Mouse (Mus musculus) cerebellum, adult 9-11 months (tissue): ENCODE data around the gene Catsperz.

Experiments
- DNase-seq: peaks from one replicate; pipeline ENCODE4 v3.0.0; 2022

Catsperz gene

DNA sequence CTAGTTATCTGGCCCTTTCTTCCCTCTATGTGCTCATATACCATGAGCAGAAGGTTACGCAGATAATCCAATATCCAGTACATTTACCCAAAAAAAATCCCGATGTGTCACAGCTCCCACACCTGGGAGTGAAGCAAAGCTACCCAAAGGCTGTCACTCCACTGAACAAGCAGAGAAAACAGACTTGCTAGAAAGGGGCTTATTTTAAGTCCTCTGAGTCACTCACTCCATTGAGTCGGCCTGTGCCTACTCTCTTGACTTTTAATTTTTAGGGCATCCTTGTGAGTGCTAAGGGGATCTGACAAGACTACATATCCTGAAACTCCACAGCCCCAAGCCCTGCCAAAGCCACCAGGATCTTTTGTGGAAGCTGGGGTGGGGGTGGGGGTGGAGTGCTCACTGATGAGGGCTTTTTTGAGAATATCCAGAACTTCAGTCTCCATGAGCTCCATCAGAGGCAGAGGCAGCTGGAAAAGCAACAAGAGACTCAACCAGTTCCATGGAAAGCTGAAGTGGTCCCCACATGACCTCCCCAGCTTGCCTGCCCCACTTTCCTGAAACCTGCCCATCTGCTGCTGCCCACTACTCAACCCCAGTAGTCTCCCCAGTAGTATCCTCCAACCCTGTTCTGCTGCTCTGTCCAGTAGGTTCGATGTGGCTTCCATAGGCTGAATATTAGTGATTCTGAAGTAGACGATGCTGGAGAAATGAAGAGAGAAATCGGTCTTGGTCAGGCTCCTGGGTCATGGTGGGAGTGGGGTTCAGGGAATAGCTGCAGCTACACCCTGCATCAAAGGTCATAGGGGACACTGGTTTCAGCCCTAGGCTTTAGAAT lies 2.1 kb downstream of the Catsperz start:
- peak; percentile 57 for DNase-seq

DNA sequence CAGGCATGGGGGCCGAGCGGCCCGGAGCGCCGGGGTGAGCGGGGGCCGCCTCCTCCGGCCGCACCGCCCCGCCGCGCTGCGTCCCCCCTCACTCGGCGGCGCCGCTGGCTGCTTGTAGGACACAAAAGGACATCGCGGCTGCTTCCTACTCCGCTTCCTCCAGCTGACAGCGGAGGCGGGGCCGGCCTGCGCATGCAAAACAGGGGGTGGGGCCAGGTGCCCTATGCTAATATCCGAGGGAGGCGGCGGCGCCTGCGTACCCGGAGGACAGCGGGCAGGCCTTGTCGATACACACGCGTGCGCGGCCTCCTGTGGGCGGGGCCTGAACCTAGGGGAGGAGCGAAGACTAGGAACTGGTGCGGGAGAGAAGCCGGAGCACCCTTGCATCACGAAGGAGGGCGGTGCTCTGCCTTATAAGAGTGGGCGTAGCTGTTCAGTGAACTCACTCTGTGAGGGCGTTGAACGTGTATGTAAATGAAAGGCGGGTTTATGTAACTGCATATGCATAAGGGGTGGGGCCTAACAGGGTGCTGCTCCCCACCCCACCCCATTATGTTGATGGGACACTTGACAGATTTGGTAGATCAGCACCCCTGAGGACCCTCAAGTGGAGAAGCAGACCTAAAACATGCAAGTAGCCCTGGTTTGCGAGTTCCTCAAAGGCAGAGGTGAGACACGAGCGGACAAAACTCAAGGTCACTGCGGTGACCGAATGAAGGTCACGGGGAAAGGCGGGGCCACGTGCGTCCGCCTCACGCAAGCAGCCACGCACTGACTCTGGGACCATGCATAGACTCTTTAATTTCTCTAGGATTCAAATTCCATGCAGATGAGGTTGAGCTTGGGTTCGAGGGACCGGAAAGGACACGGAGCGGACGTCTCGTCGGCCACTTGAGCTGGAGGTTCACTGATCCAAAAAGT lies 3.3 kb downstream of the Catsperz start, which contains the start of gene Esrra:
Gene Esrra, minus strand, starts transcription at position 167 of the 921 bp plus-strand sequence.
- DNase-seq = peak; percentile 100

DNA sequence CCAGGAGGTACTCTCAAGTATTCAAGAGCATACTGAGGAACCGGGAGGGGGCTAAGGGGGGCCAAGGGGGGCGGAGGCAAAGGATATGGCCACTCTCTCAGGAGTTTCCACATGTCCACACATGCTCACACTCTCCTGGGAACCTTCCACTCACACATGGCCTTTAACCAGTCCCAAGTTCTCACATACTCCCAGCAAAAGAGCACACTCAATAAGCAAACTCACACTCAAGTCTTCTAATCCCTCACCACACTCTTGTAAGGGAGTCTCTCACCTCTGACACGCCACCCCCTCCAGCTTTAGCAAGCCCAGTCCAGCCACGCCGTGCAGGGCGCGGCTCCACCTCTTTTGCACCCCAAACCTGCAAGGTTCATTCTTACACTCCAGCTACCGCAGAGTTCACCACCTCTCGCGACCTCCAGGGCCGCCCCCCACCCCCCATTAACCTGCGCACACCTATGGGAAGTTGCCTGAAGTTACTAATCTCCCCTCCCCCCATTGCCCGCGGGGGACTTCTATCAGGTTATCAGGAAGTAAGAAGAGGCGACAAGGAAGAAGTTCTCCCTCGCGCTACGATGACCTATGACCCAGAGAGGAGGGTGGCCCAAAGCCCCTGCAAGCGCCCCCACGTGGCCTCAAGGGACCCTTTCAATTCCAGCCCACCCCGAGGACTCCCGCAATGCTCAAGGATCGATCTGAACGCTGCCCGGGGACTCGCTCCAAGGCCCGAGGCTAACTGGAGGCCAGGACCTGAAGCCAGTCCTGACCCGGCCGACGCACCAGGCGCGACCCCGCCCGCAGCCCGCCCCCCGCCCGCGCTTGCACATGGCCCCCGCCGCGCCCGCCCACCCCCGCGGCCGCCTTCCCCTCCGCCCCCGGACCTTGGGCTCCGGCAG lies 4.2 kb downstream of the Catsperz start:
- DNase-seq = peak; percentile 88

DNA sequence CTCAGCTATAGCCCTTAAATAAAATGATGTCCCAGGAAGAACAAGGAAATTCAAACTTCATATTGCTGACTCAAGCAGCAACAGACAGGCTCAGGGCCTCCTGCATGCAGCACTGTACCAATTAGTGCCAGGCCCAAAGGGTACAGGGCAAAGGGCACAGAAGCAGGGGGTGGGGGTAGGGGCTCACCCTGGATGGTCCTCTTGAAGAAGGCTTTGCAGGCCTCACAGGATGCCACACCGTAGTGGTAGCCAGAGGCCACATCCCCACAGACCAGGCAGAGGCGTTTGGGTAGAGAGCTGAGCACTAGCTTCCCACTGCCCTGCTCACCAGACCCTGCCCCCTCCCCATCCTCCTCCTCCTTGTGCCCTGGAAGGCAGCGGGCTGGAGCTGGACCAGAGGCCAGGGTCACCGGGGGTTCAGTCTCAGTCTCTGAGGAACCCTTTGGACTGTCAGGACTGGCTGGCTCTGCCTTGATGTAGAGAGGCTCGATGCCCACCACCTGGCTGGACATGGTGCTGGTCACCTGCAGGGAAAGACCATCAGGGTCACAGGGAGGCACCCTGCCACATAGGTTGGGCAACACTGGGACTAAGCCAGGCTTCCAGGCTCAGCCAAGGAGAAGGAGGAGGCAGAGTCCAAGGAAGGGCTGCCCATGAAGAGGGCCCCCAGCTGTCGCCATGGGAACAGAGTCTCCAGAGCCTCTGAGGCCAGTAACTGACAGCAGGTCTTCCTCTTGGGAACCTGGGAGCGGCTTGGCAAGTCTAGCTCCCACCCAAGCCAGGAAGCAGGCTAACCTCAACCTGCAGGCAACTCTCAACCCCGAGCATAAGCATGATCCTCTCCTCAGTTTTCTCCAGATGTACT lies 5.1 kb downstream of the Catsperz start:
- DNase-seq = peak; percentile 85

DNA sequence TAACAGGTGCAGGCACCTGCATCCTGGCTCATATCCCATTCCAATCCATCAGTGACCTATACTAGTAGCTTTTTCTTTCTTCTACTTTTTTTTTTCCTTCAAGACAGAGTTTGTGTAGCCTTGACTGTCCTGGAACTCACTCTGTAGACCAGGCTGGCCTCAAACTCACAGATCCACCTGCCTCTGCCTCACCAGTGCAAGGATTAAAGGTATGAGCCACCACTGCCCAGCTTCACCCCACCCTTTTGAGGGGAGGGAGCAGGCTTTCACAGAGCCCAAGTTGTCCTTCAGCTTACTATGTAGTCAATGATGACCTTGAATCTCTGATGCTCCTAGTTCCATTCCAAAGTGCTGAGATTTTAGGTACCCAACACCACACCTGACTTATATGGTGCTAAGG lies 5.7 kb downstream of the Catsperz start:
- peak; percentile 48 for DNase-seq

DNA sequence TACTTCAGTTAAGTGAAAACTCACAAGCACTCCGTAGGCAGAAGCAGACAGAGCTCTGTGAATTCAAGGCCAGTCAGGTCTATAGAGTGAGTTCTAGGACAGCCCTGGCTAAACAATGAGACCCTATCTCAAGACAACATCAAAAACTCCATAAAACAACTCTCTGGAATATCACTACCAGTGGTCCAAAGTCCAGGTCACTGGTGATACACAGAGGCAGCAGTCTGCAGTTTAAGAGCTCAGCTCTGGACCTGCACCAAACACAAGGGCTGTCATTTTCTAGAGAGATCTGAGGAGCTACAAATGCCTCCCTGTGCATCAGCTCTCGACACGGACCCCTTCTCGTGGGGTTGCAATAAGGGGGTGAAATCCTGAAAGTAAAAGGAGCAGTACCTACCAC lies 6.9 kb downstream of the Catsperz start:
- DNase-seq = peak; percentile 20

DNA sequence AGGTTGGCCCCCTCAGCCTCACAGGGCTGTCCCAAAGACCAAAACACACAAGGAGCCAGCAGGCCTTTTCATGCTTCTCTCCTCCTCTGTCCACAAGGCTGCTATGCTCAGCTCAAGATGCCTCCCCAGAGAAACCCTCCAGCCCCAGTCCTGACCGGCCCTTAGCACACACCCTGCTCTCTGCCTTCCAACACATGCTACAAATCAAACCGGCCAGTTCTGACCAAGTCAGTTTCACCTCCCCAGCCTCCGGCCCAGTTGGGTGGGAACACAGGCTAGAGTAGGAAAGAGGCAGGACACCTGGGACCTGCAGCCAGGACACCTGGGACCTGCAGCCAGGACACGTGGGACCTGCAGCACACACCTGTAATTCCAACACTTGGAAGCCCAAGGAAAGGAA lies 8.7 kb downstream of the Catsperz start:
- DNase-seq = no peak

DNA sequence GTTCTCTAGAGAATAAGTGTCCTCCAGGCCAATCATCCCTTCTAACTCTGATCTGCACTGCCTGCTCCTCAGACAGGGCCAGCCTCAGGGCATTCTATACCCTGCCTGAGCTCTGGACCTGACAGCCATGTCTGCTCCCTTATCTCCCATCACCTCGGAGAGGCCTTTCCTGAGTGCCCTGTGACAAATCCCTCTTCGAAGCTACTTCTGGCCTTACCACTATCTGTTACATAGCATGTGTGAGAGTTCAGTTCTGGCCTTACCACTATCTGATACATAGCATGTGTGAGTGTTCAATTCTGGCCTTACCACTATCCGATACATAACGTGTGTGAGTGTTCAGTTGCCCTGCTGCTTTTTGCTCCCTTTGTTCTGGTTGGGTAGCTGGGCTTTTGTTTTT lies 9.9 kb downstream of the Catsperz start:
- no peak for DNase-seq

DNA sequence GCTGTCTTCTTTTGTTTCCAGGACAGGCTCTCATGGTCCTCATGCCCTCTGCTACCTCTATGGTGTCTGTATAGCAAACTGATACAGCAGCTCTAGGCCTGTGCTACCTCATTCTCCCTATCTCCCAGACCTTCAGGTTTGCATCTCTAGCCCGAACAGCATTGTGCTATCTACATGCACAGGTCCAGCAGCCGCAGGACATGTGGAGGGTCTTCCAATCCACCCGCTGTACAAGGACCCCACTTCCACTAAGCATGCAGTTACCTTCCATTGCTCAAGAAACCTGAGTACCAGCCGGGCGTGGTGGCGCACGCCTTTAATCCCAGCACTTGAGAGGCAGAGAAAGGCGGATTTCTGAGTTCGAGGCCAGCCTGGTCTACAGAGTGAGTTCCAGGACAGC lies 10.6 kb downstream of the Catsperz start:
- DNase-seq = no peak

DNA sequence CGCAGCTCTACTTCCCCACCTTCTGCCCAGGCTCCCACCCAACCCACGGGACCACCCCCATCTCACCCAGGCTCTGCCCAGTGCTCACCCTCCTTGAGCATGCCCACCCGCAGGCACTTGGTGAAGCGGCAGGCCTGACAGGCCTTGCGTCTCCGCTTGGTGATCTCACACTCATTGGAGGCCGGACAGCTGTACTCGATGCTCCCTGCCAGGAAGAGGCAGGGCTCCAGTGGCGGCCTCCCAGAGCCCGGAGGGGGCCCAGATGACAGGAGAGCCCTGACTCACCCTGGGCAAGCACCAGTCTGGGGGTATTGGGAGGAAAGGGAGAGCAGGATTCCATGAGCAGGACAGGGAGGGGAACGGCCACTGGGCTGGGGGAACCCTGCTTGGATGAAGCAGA lies 11.2 kb downstream of the Catsperz start:
- DNase-seq = peak; percentile 46

DNA sequence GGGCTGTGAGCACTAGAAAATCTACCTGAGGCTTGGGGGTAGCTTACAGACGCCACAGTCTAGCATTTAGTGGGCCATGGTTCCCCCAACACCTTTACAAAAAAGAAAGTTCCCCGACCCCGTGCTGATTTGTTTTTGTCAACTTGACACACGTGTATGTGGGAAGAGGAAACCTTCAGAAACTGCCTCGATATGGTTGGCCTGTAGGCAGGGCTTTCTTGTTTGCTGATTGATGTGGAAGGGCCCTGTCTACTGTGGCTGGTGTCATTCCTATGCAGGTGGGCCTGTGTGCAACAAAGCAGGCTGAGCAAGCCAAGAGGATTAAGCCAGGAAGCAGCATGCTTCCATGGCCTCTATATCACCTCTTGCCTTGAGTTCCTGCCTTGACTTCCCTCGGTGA lies 12.1 kb downstream of the Catsperz start:
- DNase-seq = no peak

DNA sequence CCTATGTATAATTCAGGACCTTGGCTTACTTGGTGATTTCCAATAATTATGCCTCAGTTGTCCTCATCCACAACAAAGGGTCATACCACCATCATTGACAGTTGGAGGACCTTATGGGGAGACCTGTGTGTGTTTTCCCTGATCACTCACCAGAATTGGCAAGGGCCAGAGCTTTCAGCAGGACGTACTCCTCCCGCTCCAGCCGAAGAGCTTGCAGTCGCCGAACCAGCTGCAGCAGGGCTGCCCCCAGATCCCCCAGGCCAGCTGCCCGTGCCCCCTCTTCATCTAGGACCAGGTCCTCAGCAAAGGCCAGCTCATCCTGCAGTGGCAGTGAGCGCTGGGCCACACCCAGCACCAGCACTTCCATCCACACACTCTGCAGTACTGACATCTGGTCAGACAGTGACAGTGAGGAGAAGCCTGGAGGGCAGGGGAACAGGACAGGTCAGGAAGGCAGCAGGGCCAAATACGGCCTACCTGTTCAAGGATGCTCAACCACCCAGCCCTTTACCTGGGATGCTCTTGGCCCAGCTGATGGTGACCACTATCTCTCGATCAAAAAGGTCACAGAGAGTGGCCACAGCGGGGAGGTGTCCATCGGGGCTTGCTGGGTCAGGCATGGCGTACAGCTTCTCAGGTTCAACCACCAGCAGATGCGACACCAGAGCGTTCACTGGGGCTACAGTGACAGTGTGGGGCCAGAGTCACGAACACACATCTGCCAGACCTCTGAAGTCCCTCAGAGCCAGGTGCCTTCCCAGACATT lies 12.8 kb downstream of the Catsperz start:
- peak; percentile 48 for DNase-seq

DNA sequence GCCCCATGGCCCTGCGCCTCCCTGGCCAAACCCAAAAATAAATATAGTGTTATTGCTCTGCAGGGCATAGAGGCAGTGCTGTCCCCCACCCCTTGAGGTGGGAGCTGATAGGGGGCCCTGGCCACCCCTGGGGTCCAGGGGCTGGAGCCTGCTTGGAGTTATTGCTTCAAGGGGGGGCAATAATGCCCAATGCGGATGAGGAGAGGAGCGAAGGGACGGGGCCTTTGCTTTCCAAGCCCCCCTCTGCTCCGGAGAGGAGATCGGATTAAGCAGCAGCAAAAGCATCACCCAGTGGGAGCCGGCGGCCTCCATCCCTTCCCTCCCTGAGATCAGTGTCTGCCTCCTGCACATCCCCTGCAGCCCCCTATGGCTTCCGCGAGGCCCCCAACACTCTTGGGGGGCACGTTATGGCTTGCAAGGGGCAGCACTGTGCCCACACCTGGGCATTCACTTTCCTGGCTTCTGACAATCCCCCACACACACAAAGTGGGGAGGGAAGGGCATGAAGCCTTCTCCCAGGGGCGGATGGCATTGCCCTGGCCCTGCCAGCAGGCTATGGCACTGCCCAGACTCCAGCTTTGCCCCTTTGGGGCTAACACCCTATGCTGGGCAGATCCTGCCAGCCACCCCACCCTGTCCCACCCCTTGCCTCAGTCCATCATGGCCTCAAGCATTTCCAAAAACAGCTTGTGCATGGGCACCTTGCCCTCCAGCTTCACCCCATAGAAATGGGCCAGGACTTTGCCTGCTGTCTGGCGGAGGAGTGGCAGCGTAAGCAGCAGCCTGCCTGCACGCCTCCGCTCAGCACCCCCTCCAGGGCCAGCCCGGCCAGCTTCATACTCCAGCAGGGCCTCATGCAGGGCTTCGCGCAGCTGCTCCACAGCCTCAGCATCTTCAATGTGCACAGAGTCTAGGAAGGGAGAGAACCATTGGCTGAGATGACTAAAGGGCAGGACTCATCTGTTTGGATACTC lies 13.8 kb downstream of the Catsperz start:
- DNase-seq = peak; percentile 66

DNA sequence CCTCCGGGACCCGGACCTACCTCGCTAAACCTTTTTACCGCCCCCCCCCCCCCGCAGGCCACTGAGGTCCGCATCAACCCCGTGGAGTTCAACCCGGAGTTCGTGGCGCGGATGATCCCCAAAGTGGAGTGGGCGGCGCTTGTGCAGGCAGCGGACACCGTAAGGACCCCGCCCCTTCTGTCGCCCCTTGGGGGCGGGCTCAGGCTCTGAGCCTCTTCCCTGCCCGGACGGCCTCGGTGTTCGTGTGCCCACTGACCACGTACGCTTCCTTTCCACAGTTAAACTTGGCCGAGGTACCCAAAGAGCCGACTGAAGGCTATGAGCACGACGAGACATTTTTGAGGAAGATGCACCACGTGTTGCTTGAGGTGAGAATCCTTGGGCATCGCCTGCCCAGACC lies 14.9 kb downstream of the Catsperz start:
- DNase-seq = peak; percentile 80

DNA sequence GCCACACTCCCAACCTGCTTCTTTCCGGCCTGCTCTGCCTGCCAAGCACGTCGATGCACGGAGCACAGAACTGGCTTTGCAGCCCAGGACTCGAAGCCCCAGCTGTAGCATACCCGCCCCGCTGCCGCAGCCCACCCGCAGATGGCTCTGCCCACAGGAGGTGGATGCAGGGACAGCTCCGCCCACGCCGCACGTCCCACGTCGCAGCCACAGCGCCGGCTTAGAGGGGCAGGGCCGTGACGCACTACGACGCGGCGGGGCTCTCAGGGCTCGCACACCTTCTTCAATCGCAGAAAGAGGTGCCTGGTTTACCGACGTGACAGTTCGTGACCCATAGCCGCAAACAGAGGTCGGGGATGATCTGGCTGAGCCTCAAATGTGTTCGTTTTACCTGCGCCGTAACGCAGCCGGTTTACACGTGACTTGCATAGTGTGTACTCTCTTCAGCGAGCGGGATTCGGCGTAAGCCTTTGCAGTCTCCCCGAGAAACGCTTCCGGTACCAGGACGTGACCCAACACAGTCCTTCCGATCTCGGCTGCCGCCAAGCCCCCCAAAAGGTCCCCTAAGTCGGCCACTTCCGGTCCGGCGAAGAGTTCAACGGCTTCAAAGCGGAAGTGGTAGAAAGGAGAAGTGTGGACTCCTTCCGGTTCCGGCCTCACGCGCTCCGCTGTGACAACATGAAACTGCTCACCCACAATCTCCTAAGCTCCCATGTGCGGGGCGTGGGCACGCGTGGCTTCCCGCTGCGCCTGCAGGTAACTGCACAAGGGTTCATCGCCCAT lies 15.5 kb downstream of the Catsperz start, which contains the start of the genes Trmt112 and Prdx5:
Gene Trmt112, plus strand, starts transcription at position 192 of the 783 bp plus-strand sequence.
Gene Prdx5, minus strand, starts transcription at position 600 of the 783 bp plus-strand sequence.
- DNase-seq = peak; percentile 94

DNA sequence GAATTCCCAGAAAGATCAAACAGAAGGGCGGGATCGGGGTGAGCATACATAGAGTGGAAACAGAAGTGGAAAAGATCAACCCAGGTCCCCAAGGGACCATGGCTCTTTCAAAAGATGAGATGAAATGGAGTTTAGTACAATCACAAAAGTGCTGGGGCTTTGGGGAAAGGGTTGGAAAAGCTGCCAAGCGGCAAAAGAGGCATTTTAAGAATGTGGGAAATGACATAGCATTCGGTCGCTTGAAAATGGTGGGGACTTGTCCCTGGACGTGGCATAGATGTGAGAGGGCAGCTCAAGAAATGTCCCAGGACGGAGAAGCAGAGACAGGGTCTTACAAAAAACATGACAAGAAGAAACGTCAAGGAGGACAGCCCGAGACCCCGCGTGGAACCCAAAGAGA lies 16.2 kb downstream of the Catsperz start:
- no peak for DNase-seq

DNA sequence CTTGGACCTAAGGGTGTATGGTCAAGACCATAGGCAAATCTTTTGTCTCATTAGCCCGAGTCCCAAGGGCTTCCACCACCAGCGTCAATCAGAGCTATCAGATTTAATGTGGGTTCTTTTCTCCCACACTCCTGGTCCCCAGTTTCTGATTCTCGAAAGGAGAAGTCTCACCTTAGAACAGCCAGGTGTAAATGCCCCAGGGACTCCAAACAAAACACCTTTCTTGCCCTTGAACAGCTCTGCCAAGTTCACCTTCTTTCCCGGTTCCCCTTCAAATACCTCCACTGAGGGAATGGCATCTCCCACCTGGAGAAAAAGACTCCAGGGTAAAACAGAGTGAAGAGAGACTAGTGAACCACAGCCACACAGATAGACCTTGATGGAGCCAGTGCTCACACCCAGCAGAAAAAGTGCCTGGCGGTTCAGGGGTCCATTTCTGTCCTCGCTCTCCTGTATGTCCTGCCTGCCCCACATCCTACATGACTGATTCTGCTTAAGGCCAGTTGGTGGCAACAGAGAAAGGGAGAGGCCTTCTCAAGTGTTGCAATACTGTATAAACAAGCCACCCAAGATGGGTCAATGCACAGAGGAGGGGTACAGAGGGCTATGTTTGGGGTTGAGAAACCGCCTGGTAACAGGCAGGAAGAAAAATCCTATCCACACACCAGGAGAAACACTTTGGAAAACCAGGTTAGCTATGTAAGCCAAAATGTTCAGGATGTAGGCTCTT lies 17.2 kb downstream of the Catsperz start:
- no peak for DNase-seq

DNA sequence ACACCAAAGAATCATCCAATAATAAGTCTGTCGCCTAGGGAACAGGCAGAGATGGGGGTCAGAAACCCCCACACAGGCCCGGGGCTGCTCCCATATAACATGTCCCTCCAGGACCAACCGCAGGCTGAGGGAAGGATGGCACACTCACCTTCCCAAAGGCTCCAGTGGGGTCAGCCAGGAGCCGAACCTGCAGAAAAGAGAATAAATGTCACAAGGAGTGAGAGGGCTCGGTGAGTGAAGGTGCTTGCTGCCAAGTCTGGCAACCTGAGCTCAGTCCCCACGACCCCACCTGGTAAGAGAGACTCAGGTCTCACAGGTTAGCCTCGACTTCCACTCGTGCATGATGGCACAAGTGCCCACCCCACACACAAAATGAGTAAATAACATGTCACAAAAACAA lies 18.1 kb downstream of the Catsperz start:
- DNase-seq = no peak
